28 mouse cellular contexts compared by ENCODE assay signal in the genomic region with DNA sequence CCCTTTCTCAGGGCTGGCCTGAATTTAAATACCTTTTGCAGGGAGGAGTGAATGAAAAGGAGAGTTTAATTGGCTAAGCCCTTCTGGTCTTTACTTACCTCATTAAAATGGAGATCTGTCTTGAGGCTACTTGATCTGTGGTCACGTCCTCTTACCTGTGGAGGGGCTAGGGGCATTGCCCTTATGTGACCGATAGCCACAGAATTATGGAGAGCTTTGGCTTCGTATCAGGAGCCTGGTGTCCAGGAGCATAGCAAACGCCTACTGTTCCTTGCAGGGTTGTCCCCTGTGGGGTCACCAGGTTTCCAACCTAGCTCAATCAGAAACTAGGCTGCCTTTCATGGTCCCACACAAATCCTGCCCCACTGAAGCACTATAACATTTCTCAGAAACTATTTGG.
"Had no signal": no experiment of that assay in that cellular context is flagged by ENCODE, and none has a peak within 500 bp of the region (broad histone marks: within the 10 kb centered on the region; RNA-seq: fewer than 3 reads in every experiment).

No protein-coding gene starts in this region.

- H3K4me3 ChIP-seq: embryonic facial prominence, embryonic 10.5 days; embryonic facial prominence, embryonic 12.5 days; embryonic facial prominence, embryonic 13.5 days; embryonic facial prominence, embryonic 15.5 days; erythroblast, embryonic 14.5 days; forebrain, embryonic 10.5 days; forebrain, embryonic 12.5 days; forebrain, embryonic 13.5 days; forebrain, embryonic 15.5 days; gastrocnemius, adult 2 months; heart, adult 2 months had no signal

- H3K4me2 ChIP-seq: embryonic facial prominence, embryonic 12.5 days; embryonic facial prominence, embryonic 13.5 days; embryonic facial prominence, embryonic 15.5 days; forebrain, embryonic 12.5 days; forebrain, embryonic 13.5 days; forebrain, embryonic 15.5 days had no signal

- H3K27me3 ChIP-seq: embryonic facial prominence, embryonic 12.5 days; embryonic facial prominence, embryonic 13.5 days; embryonic facial prominence, embryonic 15.5 days; forebrain, embryonic 12.5 days; forebrain, embryonic 13.5 days; forebrain, embryonic 15.5 days had no signal

- H3K4me1 ChIP-seq: embryonic facial prominence, embryonic 10.5 days; embryonic facial prominence, embryonic 12.5 days; embryonic facial prominence, embryonic 13.5 days; embryonic facial prominence, embryonic 15.5 days; forebrain, embryonic 10.5 days; forebrain, embryonic 12.5 days; forebrain, embryonic 13.5 days; forebrain, embryonic 15.5 days had no signal

- ATAC-seq: forebrain, embryonic 13.5 days; forebrain, embryonic 14.5 days; forebrain, embryonic 15.5 days; forebrain, embryonic 16.5 days; forebrain, postnatal 0 days had no signal

- H3K27ac ChIP-seq: embryonic facial prominence, embryonic 10.5 days; embryonic facial prominence, embryonic 12.5 days; embryonic facial prominence, embryonic 13.5 days; embryonic facial prominence, embryonic 15.5 days; forebrain, embryonic 10.5 days; forebrain, embryonic 12.5 days; forebrain, embryonic 13.5 days; forebrain, embryonic 15.5 days; gastrocnemius, adult 2 months; heart, adult 2 months had no signal

- H3K9me3 ChIP-seq: embryonic facial prominence, embryonic 10.5 days; embryonic facial prominence, embryonic 12.5 days; embryonic facial prominence, embryonic 13.5 days; embryonic facial prominence, embryonic 15.5 days; forebrain, embryonic 10.5 days; forebrain, embryonic 12.5 days; forebrain, embryonic 13.5 days; forebrain, embryonic 15.5 days had no signal

- H3K36me3 ChIP-seq: embryonic facial prominence, embryonic 10.5 days; embryonic facial prominence, embryonic 12.5 days; embryonic facial prominence, embryonic 15.5 days; forebrain, embryonic 10.5 days; forebrain, embryonic 12.5 days; forebrain, embryonic 15.5 days had no signal

- DNase-seq: cerebellum, adult 2 months; cerebellum, adult 8-10 months; cerebellum, adult 9-10 months; cerebellum, adult 9-11 months; cerebellum, postnatal 10 days; cerebellum, postnatal 14 days; cerebellum, postnatal 25 days; cerebellum, postnatal 36 days; embryo, embryonic 11 days; forebrain, postnatal 0 days; gastrocnemius, adult 2 months; gastrocnemius, postnatal 10 days; gastrocnemius, postnatal 14 days; gastrocnemius, postnatal 25 days; gastrocnemius, postnatal 36 days; heart, adult 18-20 months; heart, adult 2 months had no signal

- H3K9ac ChIP-seq: embryonic facial prominence, embryonic 12.5 days; embryonic facial prominence, embryonic 13.5 days; embryonic facial prominence, embryonic 15.5 days; forebrain, embryonic 12.5 days; forebrain, embryonic 13.5 days; forebrain, embryonic 15.5 days; forebrain, postnatal 0 days had no signal
